Mouse (Mus musculus) spleen, adult 18-20 months (tissue): ENCODE results near the gene Gpr152.
A peak's percentile ranks its signal among the peaks of the same experiment; 100 is the strongest.

Experiments used
- DNase-seq, 2 experiments: peaks; one replicate each; pipeline ENCODE4 v3.0.0; 2022; ENCODE audit warnings: mixed read lengths in 2 of 2

The Gpr152 gene

GRCm38 (mm10) chr19:4139446-4139845 lies at the start of gene Gpr152:
Gene Gpr152 (plus strand): TSS chr19:4139787.
- no peak for DNase-seq

- no peak for DNase-seq
Observed at GRCm38 (mm10) chr19:4090446-4090845, 49.1 kb upstream of the Gpr152 start.

- no peak for DNase-seq
Observed at GRCm38 (mm10) chr19:4091383-4091782, 48.2 kb upstream of the Gpr152 start.

- no peak for DNase-seq
Observed at GRCm38 (mm10) chr19:4092750-4093149, 46.8 kb upstream of the Gpr152 start.

- no peak for DNase-seq
Observed at GRCm38 (mm10) chr19:4093772-4094171, 45.8 kb upstream of the Gpr152 start.

GRCm38 (mm10) chr19:4094348-4094747 lies 45.2 kb upstream of the Gpr152 start:
- no peak for DNase-seq

GRCm38 (mm10) chr19:4094774-4095303 lies 44.7 kb upstream of the Gpr152 start:
- no peak for DNase-seq

- no peak for DNase-seq
Observed at GRCm38 (mm10) chr19:4095802-4096201, 43.8 kb upstream of the Gpr152 start.

- peak; percentile 99 for DNase-seq
Observed at GRCm38 (mm10) chr19:4096642-4097440, 42.7 kb upstream of the Gpr152 start, which contains the start of gene Cdk2ap2. Gene Cdk2ap2 (plus strand): TSS chr19:4097182.

- DNase-seq, result no peak
Observed at GRCm38 (mm10) chr19:4097441-4097825, 42.2 kb upstream of the Gpr152 start.

GRCm38 (mm10) chr19:4098426-4098825 lies 41.2 kb upstream of the Gpr152 start:
- DNase-seq, result no peak

- peak; percentile 84 to 96 for DNase-seq
Observed at GRCm38 (mm10) chr19:4099056-4099455, 40.5 kb upstream of the Gpr152 start.

GRCm38 (mm10) chr19:4099837-4100717 lies 39.5 kb upstream of the Gpr152 start, which contains the start of gene Pitpnm1:
Gene Pitpnm1 (plus strand): TSS chr19:4099998.
- DNase-seq, result peak; percentile 83 to 91

- DNase-seq, result no peak
Observed at GRCm38 (mm10) chr19:4100718-4101261, 38.8 kb upstream of the Gpr152 start.

- DNase-seq, result no peak
Observed at GRCm38 (mm10) chr19:4101466-4101865, 38.1 kb upstream of the Gpr152 start.

GRCm38 (mm10) chr19:4102049-4102448 lies 37.5 kb upstream of the Gpr152 start:
- no peak for DNase-seq

- DNase-seq, result no peak
Observed at GRCm38 (mm10) chr19:4102626-4103025, 37.0 kb upstream of the Gpr152 start.

- DNase-seq, result no peak
Observed at GRCm38 (mm10) chr19:4103294-4103693, 36.3 kb upstream of the Gpr152 start.

GRCm38 (mm10) chr19:4103792-4104191 lies 35.8 kb upstream of the Gpr152 start:
- no peak for DNase-seq

GRCm38 (mm10) chr19:4104675-4105194 lies 34.9 kb upstream of the Gpr152 start:
- DNase-seq, result no peak

- no peak for DNase-seq
Observed at GRCm38 (mm10) chr19:4106654-4107053, 32.9 kb upstream of the Gpr152 start.

- DNase-seq, result no peak
Observed at GRCm38 (mm10) chr19:4108535-4108934, 31.1 kb upstream of the Gpr152 start.
